Mouse (Mus musculus) kidney, adult 2 months (tissue): ENCODE results near the gene B9d2. TPM values are rescaled to one million over a fixed set of nuclear protein-coding genes. Genes with fewer than 3 reads are reported as not detected.

Source experiments
- DNase-seq: peaks from one replicate; pipeline ENCODE4 v3.0.0; 2021
- H3K27ac ChIP-seq: fragments of 200-500 bp; 2 replicates; pipeline ENCODE4 v1.5.1; 2012; ENCODE audit warnings: low read depth, low read length, control low read depth, inconsistent platforms; ENCODE audit not compliant: insufficient read depth
- H3K27me3 ChIP-seq: fragments of 200-500 bp; replicated peaks from 2 replicates; pipeline ENCODE4 v1.6.1; 2012; ENCODE audit warnings: mild to moderate bottlenecking, moderate library complexity, low read length, inconsistent platforms; ENCODE audit not compliant: control insufficient read depth, insufficient read depth
- H3K36me3 ChIP-seq: fragments of 200-500 bp; 2 replicates; pipeline ENCODE4 v1.6.1; 2012; ENCODE audit warnings: mild to moderate bottlenecking, moderate library complexity, low read length, inconsistent platforms; ENCODE audit not compliant: control insufficient read depth, insufficient read depth
- H3K4me1 ChIP-seq: fragments of 200-500 bp; 2 replicates; pipeline ENCODE4 v1.6.1; 2011; ENCODE audit warnings: low read length; ENCODE audit not compliant: control insufficient read depth, insufficient read depth
- H3K4me3 ChIP-seq: fragments of 200-500 bp; 2 replicates; pipeline ENCODE4 v1.5.1; 2011; ENCODE audit warnings: mild to moderate bottlenecking, low read depth, low read length, control low read depth; ENCODE audit not compliant: insufficient read depth
- CTCF ChIP-seq: fragments of 200-500 bp; conservative IDR thresholded peaks from 2 replicates; pipeline ENCODE4 v1.5.1; 2011; ENCODE audit warnings: low read depth, mild to moderate bottlenecking, control low read depth, low read length, moderate library complexity, mixed read lengths; ENCODE audit not compliant: insufficient read depth, insufficient read length
- POLR2A ChIP-seq: fragments of 200-500 bp; IDR thresholded peaks from one replicate; pipeline ENCODE4 v1.6.1; 2011; ENCODE audit warnings: low read depth, low read length, control low read depth
- WGBS: fragments of 180-500 bp; shearing (Covaris S2); methylation state at CpG from one replicate; pipeline ENCODE4 v1.1.7; 2018; 5-methylcytosine and 5-hydroxymethylcytosine counted together
- polyA plus RNA-seq: library from polyadenylated mRNA; depleted of rRNA; stranded (reverse); fragments of >200 nt; gene quantifications from 2 replicates; pipeline ENCODE4 v1.2.3, GENCODE M21; 2012

Gene B9d2
- polyA plus RNA-seq, 1 experiment: 63.1 TPM

GRCm38 (mm10) chr7:25710519-25711130 lies 30.0 kb downstream of the B9d2 start:
- TF ChIP-seq CTCF (no peak), POLR2A (no peak)
- H3K4me3 ChIP-seq: no peak overlapping the region
- no peaks in the 10 kb centered on the region; the same call in 1 of the 2 replicates for H3K36me3 ChIP-seq
- H3K4me1 ChIP-seq: 0 out of 2 replicates have a peak, but pooled peaks cover 3% of the 10 kb centered on the region
- DNase-seq: no peak
- no peaks in the 10 kb centered on the region for H3K27me3 ChIP-seq
- WGBS: 13% methylated on average over 7 of the region's 7 CpGs
- H3K27ac ChIP-seq: no peak overlapping the region

GRCm38 (mm10) chr7:25711165-25711564 lies 30.6 kb downstream of the B9d2 start:
- H3K27ac ChIP-seq: no peak overlapping the region
- no peak for DNase-seq
- WGBS: 67% methylated on average over 5 of the region's 5 CpGs
- H3K4me3 ChIP-seq: no peak overlapping the region
- H3K4me1 ChIP-seq: 0 out of 2 replicates have a peak, but pooled peaks cover 3% of the 10 kb centered on the region
- H3K36me3 ChIP-seq: no peaks in the 10 kb centered on the region; the same call in 1 of the 2 replicates
- no peaks in the 10 kb centered on the region for H3K27me3 ChIP-seq
- TF ChIP-seq POLR2A: no peak
- TF ChIP-seq CTCF: no peak

GRCm38 (mm10) chr7:25711731-25712197 lies 31.2 kb downstream of the B9d2 start:
- H3K4me1 ChIP-seq: 0 out of 2 replicates have a peak, but pooled peaks cover 3% of the 10 kb centered on the region
- no peaks in the 10 kb centered on the region for H3K27me3 ChIP-seq
- H3K36me3 ChIP-seq: no peaks in the 10 kb centered on the region; the same call in 1 of the 2 replicates
- TF ChIP-seq POLR2A: no peak
- H3K4me3 ChIP-seq: no peak overlapping the region
- 60% methylated on average over 7 of the region's 7 CpGs for WGBS
- DNase-seq: no peak
- H3K27ac ChIP-seq: no peak overlapping the region

- 86% methylated on average over 9 of the region's 9 CpGs for WGBS
- no peak overlapping the region for H3K4me3 ChIP-seq
- no peaks in the 10 kb centered on the region for H3K27me3 ChIP-seq
- TF ChIP-seq CTCF (no peak), POLR2A (no peak)
- 0 out of 2 replicates have a peak, but pooled peaks cover 3% of the 10 kb centered on the region for H3K4me1 ChIP-seq
- H3K27ac ChIP-seq: no peak overlapping the region
- no peak for DNase-seq
- H3K36me3 ChIP-seq: no peaks in the 10 kb centered on the region; the same call in 1 of the 2 replicates
These were observed 32.2 kb downstream of the B9d2 start for GRCm38 (mm10) chr7:25712801-25713200.

GRCm38 (mm10) chr7:25714581-25714980 lies 34.0 kb downstream of the B9d2 start:
- TF ChIP-seq POLR2A (no peak), CTCF (no peak)

GRCm38 (mm10) chr7:25715731-25716271 lies 35.2 kb downstream of the B9d2 start:
- H3K36me3 ChIP-seq: no peaks in the 10 kb centered on the region; the same call in 1 of the 2 replicates
- peaks cover 3% of the 10 kb centered on the region; the same call in 1 of the 2 replicates for H3K4me1 ChIP-seq
- no peak for DNase-seq
- WGBS: 95% methylated on average over 22 of the region's 22 CpGs
- no peaks in the 10 kb centered on the region for H3K27me3 ChIP-seq
- TF ChIP-seq CTCF (no peak), POLR2A (no peak)
- no peak overlapping the region for H3K27ac ChIP-seq
- no peak overlapping the region for H3K4me3 ChIP-seq

More at GRCm38 (mm10) chr7:25714581-25714980, 34.0 kb downstream of the B9d2 start:
- H3K4me3 ChIP-seq: no peak overlapping the region
- WGBS: 89% methylated on average over 8 of the region's 8 CpGs
- H3K36me3 ChIP-seq: no peaks in the 10 kb centered on the region; the same call in 1 of the 2 replicates
- DNase-seq: no peak
- H3K27ac ChIP-seq: no peak overlapping the region
- H3K27me3 ChIP-seq: no peaks in the 10 kb centered on the region
- peaks cover 6% of the 10 kb centered on the region; the same call in 1 of the 2 replicates for H3K4me1 ChIP-seq

GRCm38 (mm10) chr7:25717478-25717877 lies 36.9 kb downstream of the B9d2 start:
- TF ChIP-seq CTCF: no peak
- TF ChIP-seq POLR2A: no peak
- WGBS: 86% methylated on average over 3 of the region's 3 CpGs
- DNase-seq: no peak
- no peak overlapping the region for H3K4me3 ChIP-seq
- H3K4me1 ChIP-seq: peaks cover 3% of the 10 kb centered on the region; the same call in 1 of the 2 replicates
- H3K36me3 ChIP-seq: peaks cover 2% of the 10 kb centered on the region
- no peak overlapping the region for H3K27ac ChIP-seq
- no peaks in the 10 kb centered on the region for H3K27me3 ChIP-seq
